Mouse (Mus musculus) heart, embryonic 11.5 days (tissue): ENCODE results near the gene Fmr1. TPM values are rescaled to one million over a fixed set of nuclear protein-coding genes. Genes with fewer than 3 reads are reported as not detected.

Experiments used
- ATAC-seq: fragments of 200-750 bp; cut with Nextera tagmentation; replicated peaks from 2 replicates; pipeline ENCODE4 v1.8.0; 2017; ENCODE audit warnings: moderate library complexity; ENCODE audit not compliant: insufficient number of reproducible peaks, low FRiP score, low TSS enrichment
- H3K27ac ChIP-seq: fragments of 300-500 bp; sonication (generic); 2 replicates; pipeline ENCODE4 v1.5.1; 2014; ENCODE audit warnings: mild to moderate bottlenecking, low read depth, low read length
- H3K27me3 ChIP-seq: fragments of 300-500 bp; sonication (generic); 2 replicates; pipeline ENCODE4 v1.6.1; 2014; ENCODE audit warnings: mild to moderate bottlenecking, low read length, mixed read lengths; ENCODE audit not compliant: control insufficient read depth, insufficient read depth
- H3K36me3 ChIP-seq: fragments of 300-500 bp; sonication (generic); 2 replicates; pipeline ENCODE4 v1.6.1; 2014; ENCODE audit warnings: mild to moderate bottlenecking, low read length, moderate library complexity, mixed read lengths; ENCODE audit not compliant: control insufficient read depth, insufficient read depth
- H3K4me1 ChIP-seq: fragments of 300-500 bp; sonication (generic); 2 replicates; pipeline ENCODE4 v1.6.1; 2014; ENCODE audit warnings: low read length; ENCODE audit not compliant: control insufficient read depth, insufficient read depth
- H3K4me2 ChIP-seq: fragments of 300-500 bp; sonication (generic); 2 replicates; pipeline ENCODE4 v1.6.1; 2014; ENCODE audit warnings: mild to moderate bottlenecking, moderate library complexity
- H3K4me3 ChIP-seq: fragments of 300-500 bp; sonication (generic); 2 replicates; pipeline ENCODE4 v1.5.1; 2014; ENCODE audit warnings: low read depth, low read length
- H3K9ac ChIP-seq: fragments of 300-500 bp; sonication (generic); 2 replicates; pipeline ENCODE4 v1.6.1; 2014; ENCODE audit warnings: mild to moderate bottlenecking, low read depth, low read length, moderate library complexity
- H3K9me3 ChIP-seq: fragments of 300-500 bp; sonication (generic); replicated peaks from 2 replicates; pipeline ENCODE4 v1.6.1; 2016; ENCODE audit warnings: low read length; ENCODE audit not compliant: control insufficient read depth
- WGBS: fragments of 180-500 bp; shearing (Covaris S2); extraction: QIAGEN DNeasy Blood & Tissue Kit; methylation state at CpG from one replicate; pipeline ENCODE4 v1.1.7; 2014; ENCODE audit not compliant: insufficient replicate concordance; 5-methylcytosine and 5-hydroxymethylcytosine counted together
- polyA plus RNA-seq: library from polyadenylated mRNA; unstranded; fragments of >200 nt; fragmentation: Nextera tagmentation; extraction: Ambion mirVana; gene quantifications from 2 replicates; pipeline ENCODE4 v1.2.1, GENCODE M21; 2014

Gene Fmr1
- polyA plus RNA-seq, 1 experiment from 2014 or later = 47.5 TPM

- H3K36me3 ChIP-seq = no peaks in the 10 kb centered on the region
- no peaks in the 10 kb centered on the region for H3K9me3 ChIP-seq
- H3K27ac ChIP-seq = no peak overlapping the region
- no peak for ATAC-seq
- H3K9ac ChIP-seq = no peak overlapping the region
- H3K27me3 ChIP-seq = no peaks in the 10 kb centered on the region
- 59% methylated on average over 2 of the region's 2 CpGs for WGBS
- H3K4me3 ChIP-seq = no peak overlapping the region
- no peak overlapping the region for H3K4me2 ChIP-seq
- no peaks in the 10 kb centered on the region for H3K4me1 ChIP-seq
Measured at GRCm38 (mm10) chrX:68740088-68740487, 61.7 kb downstream of the Fmr1 start.

- 79% methylated on average over 15 of the region's 15 CpGs for whole genome bisulfite sequencing
Measured at GRCm38 (mm10) chrX:68761606-68762005, 83.3 kb downstream of the Fmr1 start, which contains the start of gene Fmr1nb. Gene Fmr1nb (plus strand): TSS chrX:68761839.

More at GRCm38 (mm10) chrX:68761606-68762005, 83.3 kb downstream of the Fmr1 start, which contains the start of gene Fmr1nb:
- Histone ChIP-seq H3K27ac (no peak within 1 kb of the TSS), H3K4me1 (no peaks in the 10 kb centered on the region), H3K27me3 (no peaks in the 10 kb centered on the region), H3K9me3 (no peaks in the 10 kb centered on the region), H3K9ac (no peak within 1 kb of the TSS), H3K4me3 (no peak within 1 kb of the TSS), H3K4me2 (no peak within 1 kb of the TSS), H3K36me3 (no peaks in the 10 kb centered on the region)
- ATAC-seq = no peak

Other genes starting within 250 kb of the Fmr1 start
- 1.3 and 1.4 TPM in 2 replicates for gene Fmr1nb, start 83.3 kb downstream of the Fmr1 start, polyA plus RNA-seq
- 3.8 and 6.6 TPM in 2 replicates for gene Gm14698, start 142.6 kb downstream of the Fmr1 start, polyA plus RNA-seq
- not detected in 2 replicates for gene Gm6812, start 214.5 kb downstream of the Fmr1 start, polyA plus RNA-seq